Mouse (Mus musculus): ENCODE data around the gene Atp2c2.

Atp2c2 gene

DNA sequence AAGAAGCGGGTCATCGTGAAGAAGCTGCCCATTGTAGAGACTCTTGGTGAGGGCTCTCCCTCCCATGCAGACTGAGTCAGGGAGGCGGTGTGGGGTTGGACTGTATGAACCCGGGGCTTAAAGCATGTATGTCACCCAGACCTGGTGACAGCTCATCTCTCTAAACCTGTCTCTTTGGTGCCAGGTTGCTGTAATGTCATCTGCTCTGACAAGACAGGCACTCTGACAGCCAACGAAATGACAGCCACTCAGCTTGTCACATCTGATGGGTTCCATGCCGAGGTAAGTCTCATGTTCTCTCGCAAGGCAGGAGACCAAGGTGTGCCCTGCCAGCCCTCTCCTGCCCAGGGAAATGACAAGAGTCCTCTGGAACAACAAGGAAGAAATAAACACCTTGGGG, 42.6 kb downstream of the Atp2c2 start:
- no peak for DNase-seq (ENCODE audit: low read depth)

DNA sequence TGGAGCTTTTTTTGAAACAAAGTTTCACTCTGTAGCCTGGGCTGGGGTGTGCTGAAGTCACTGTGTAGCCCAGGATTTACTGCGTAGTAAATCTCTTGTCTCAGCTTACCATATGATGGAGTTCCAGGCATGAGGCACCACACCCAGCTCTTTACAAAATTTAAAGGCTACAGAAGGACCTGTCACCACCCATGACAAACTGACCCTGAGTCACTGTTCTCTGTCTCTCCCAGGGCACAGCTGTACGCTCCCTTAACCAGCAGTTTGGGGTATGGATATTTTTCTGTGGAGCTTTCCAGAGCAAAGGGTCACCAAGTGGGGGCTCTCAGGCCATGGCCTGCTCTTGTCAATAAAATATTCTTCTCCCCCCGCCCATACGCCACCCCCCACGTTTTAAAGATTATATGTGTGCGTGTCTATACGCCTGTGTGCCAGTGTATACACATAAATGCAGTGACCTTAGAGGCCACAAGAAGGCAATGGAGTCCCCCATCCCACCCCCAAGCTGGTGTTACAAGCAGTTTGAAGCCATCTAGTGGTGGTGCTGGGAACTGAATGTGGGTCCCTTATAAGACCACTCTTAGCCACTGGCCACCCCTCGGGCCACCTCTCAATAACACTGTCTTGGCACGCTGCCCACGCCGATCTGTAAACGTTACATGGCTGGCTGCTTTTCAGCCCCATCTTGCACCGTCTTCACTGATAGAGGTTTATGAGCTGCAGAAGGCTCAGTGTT, 43.6 kb downstream of the Atp2c2 start:
- DNase-seq (ENCODE audit: low read depth) = peak; percentile 63

DNA sequence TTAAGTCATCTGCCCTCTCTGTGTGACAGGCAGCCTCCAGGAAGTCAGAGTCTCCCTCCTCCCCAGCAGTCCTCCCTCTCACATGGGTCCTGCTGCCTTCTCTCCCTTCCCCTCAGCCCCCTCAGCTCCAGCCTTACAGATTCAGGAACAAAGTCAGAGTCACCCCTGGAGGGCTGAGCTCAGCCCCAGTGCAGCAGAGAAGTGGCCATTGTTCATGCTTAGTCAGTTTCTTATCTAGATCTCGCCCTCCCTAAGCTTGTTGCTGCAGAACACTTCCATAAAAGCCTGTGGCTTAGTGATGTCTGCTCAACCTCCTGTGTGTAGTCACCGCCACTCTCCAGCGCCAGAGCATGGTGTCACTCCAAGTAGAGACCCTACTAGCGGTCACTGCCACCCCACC, 44.8 kb downstream of the Atp2c2 start:
- DNase-seq (ENCODE audit: low read depth) = no peak

DNA sequence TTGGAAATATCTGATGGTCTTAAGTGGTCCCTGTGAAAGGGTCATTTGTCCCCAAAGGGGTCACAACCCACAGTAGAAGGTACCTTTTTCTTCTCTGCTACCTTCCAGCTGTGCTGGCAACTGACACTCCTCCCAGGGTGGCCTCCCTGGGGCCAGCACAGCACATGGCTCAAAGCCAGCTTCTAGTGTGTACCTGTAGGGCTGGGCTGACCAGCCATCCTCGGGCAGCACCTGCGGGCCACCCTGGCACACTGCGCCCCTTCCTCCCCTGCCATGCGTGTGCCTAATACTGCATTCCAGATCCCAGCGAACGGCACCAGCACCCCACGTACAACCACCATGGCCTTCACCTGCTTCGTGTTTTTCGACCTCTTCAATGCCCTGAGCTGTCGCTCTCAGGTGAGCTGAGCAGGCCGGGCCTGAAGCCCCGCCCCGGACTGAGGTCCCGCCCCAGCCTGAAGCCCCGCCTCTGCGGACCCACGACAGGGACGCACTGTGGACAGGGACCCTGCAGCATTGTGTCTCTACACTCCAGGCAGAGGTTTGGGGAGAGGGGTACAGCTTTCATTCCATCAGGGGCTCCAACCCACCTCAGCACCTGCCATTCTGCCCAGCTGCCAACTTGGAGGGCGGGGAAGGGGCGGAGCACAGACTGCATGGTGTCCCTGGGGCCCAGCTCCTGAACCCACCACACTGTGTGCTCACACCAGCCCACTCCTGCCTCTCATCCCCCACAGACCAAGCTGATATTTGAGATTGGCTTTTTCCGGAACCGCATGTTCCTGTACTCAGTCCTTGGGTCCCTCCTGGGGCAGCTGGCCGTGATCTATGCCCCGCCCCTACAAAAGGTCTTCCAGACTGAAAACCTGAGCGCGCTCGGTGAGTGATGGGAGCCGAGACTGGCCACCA, 55.7 kb downstream of the Atp2c2 start:
- DNase-seq (ENCODE audit: low read depth) = no peak

DNA sequence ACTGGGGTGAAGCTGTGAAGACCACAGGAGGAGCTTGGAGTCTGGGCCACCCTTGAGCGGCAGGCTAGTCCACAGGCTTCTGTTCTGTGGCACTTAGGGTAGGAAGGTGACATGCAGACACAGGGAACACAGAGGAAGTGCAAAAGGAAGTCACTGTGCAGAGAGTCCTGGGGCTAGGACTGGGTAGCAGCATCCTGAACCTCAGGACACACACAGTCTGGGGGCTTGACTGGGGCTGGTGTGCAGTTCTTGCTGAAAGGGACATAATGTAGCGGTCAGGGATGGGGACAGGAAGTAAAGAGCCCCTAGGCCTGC, 56.3 kb downstream of the Atp2c2 start:
- no peak for DNase-seq (ENCODE audit: low read depth)

DNA sequence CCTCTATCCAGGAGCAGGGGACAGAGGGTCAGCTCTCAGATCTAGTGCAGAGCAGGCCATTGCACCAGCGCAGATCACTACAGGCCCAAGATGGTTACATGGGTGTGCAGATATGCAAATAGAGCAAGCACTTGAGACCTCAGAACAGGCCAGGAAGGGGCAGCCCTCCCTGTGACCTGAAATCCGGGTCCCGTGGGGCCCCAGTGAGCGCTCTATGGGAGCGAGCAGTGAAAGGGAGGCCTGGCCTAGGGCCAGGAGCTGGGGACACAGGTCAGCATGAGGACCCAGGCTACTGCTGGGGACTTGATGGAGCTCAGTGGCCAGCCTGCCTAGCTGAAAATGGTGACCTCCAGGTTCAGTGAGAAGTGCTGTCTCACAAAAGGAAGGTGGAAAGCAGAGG, 56.7 kb downstream of the Atp2c2 start:
- DNase-seq (ENCODE audit: low read depth) = no peak

DNA sequence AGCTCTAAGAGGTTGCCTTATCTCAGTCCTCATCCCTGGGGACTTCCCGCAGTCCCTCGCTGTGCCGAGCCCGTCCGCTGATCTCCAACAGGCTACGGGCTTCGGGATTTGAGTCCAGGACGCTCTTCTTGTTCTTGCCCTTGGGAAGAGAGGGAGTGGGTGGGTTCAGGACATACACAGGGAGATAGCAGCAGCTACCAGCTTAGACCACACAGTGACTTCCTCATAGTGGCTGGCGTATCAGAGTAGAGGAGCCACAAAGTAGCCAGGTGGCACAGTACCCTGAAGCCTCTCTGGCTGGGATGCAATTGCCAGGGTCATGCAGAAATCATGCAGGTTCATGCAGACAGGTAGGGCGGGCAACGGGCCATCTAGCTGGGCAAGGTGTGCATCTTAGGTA, 61.9 kb downstream of the Atp2c2 start:
- no peak for DNase-seq (ENCODE audit: low read depth)

DNA sequence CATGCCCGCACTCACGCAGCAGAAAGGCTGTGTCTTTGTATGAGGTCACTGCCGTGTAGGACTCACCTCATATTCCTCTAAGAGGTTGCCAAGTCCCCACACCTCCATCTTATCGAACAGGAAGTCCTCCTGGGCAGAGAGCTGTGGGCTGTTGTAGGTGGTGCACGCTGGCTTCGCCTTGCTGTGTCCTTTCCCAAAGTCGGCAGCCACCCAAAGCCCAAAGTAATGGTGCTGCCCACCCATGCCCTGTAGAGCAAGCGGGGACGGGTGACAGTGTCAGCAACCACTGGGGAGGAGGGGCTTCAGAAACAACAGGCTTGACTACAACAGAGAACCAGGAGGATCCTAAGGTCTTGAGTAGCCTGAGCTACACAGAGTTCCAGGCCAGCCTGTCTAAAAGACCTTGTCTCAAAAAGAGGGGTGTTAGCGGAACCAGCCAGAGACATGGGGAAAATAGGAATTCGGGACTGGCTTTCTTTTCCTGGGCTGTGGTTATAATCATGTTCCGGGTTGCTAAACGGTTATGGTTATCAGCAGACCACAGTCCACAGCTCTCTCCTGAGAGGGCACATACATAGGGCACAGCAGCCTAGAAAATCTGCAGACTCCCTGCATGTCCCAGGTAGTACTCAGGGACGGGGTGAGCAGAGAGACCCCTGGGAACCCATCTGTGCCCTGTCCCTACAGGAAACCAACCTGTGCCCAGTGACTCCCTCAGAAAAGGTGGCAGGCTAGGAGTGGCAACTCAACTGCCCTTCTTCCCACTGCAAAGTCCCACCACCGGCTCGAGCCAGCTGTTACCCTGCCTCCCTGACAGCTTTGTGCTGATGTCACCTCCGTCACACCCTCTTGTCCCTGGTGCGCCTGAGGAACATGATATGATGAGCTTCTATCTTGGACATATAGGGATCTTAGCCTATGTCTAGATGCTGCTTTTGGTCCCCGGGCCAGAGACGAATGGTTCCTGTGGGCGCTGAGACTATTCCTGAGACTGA, 62.7 kb downstream of the Atp2c2 start:
- DNase-seq (ENCODE audit: low read depth) = no peak

DNA sequence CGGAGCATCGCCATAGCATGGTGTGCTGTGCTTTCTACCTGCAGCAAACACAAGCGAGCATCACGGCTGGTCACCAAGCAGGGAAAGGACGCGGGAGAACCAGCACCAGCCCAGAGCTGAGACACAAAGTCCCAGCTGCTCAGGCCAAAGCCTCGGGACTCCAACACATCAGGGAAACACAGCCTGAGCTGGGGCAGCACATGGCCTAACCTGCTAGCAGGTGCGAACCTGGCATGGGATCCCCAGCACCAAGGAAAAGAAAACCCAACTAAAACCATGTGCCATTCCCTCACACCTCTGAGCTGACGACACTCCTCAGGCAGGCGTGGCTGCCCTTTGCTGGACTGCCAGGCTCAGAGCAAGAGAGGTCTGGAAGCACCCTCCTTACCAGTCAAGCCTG, 65.5 kb downstream of the Atp2c2 start:
- DNase-seq (ENCODE audit: low read depth) = no peak

DNA sequence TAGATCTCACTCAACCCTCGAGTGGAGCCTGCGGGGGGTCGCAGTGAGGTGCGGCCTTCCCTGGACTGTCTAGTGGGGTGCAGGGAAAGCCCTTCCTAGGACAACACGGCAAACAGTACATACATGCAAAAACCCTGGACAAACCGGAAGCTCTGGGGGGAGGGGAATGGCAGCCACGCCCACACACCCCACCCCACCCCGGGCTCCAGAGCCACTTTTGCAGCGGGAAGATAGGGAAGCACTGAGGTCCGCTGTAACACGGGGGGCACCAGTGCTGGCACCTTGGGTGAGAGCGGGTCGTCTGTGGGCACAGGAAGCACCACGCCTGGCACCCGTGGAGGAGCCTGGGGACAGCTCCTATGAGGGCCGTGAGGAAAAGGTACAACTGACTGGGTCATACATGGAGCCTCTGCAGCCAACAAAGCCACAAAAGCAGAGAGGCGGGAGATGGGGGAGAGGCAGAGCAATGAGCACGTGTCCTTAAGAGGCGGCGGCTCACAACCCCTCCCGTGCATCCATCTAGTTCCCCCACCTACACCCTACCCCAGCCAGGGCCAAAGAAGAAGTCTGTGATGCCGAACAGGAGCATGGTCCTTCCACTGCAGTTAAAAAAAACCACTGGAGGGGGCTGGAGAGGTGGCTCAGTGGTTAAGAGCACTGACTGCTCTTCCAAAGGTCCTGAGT, 66.1 kb downstream of the Atp2c2 start:
- no peak for DNase-seq (ENCODE audit: low read depth)

DNA sequence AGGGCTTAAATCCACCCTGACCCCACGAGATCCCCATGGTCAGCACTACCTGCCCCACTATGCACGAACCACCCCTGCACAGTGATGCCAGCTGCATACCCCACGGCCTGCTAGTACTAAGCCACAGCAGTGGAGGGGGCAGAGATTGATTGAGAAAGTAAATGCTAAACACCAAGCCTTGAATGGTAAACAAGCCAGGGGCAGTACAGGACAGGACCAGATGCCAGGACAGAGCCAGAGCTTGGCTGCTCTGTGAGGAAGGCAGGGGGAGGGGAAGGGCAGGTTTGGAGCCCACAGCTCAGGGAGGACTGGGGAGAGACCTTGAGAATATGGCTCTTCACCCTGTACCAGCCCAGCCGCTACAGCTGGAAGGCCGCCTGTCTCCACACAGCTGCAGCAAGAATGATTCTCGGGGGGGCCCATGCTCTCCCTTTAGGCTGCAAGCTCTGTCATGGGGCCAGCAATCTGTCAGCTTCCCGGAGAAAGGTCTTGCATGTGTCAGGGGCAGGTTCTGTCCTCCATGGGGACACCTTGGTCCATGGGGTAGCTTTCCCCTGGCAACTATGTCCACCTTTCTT, 76.9 kb downstream of the Atp2c2 start:
- no peak for DNase-seq (ENCODE audit: low read depth)

DNA sequence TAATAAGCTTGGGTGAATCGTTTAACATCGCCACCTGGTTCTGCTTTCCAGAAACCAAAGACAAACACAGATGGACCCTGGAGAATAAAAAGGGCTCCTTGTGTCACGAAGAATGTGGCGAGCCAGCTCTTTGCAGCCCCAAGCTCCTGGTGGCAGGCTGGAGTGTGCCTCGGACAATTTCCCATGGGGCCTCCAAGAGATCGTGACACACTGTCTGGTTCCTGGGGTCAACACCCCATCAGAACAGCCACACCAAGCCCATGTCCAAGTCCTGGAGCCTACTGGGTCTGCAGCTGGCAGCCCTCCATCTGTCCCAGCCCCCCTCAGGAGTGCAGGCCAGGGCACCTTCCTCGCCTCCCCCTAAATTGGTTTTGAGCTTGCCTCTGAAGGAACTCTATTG, 78.0 kb downstream of the Atp2c2 start:
- no peak for DNase-seq (ENCODE audit: low read depth)

DNA sequence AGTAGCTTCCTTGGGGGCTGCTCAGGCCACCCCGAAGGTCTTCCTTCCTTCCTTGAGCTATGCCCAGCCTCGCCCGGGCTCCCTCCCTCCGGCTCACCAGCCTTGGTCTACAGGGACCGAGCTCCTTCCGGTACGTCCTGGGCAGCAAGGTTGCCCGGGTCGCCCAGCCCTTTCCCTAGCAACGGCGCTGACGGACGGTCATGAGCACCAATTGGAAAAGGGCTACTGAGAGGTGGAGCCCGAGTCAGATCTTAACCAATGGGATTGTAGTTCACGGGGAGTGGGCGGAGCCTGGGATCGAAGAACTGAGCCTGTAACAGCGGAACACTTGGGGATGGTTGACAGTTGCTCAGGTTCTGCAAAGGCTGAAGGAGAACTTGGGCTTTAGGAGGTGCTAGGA, 78.5 kb downstream of the Atp2c2 start, which contains the start of gene Tldc1:
TSS of gene Tldc1 (minus strand) at position 154 of the 400 bp plus-strand sequence.
- peak; percentile 99 for DNase-seq (ENCODE audit: low read depth)

DNA sequence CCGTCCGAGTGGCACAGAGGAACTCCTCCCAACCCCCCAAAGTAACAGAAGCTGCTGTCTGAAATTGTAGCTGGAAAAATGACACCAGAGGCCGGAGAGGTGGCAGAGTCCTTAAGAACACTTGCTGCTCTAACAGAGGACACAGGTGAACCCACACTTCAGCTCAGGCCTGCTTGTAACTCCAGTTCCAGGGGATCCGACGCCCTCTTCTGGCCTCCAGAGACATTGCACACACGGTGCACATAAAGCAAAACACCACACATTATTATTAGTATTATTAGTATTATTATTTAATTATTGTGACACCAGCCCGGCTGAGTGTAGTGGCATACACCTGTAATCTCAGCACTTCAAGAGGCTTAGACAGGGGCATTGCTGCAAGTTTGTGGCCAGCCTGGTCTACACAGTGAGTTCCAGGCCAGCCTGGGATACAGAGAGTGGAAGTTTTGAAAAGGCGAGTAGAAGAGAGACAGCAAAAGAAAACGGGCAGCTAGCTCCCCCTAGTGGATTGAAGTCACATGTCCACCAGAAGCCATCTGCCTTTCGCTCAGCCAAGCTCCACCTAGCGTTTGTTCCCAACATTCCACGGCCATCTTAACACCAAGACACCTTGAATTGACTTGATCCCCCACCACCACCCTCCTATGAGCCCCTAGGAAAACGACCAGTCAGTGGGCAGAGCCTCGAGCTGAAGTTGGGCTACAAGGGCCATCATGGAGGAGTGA, 79.4 kb downstream of the Atp2c2 start:
- DNase-seq (ENCODE audit: low read depth) = peak; percentile 78

DNA sequence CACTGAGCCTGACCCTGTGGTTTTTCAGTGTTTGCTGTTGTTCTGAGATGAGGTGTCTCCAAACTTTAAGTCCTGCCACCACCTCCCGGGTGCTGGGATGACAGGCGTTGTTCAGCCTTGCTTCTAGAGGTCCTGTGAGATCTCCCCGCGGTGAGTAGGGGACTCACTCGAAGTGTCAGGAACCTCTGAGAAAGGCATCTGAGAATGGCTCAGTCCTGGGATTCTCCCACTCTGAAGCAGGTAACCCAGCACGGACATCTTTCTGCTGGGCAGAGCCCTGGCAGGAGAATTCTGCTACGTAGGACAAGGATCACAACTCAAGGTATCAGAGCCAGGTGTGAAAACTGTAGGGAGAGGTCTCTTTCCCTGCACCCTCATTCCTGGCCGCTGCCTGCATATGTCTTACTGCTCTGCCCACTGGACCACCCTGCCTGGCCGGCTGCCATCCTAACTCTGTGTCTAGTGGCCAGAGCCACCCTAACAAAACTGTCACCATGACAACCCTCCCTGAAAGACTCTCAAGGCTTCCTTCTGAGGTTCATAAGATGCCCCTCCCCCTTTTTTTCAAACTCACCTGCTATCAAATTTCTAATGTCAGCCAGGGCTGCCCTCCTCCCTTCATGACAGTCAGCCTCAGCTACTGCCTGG, 80.7 kb downstream of the Atp2c2 start:
- no peak for DNase-seq (ENCODE audit: low read depth)

DNA sequence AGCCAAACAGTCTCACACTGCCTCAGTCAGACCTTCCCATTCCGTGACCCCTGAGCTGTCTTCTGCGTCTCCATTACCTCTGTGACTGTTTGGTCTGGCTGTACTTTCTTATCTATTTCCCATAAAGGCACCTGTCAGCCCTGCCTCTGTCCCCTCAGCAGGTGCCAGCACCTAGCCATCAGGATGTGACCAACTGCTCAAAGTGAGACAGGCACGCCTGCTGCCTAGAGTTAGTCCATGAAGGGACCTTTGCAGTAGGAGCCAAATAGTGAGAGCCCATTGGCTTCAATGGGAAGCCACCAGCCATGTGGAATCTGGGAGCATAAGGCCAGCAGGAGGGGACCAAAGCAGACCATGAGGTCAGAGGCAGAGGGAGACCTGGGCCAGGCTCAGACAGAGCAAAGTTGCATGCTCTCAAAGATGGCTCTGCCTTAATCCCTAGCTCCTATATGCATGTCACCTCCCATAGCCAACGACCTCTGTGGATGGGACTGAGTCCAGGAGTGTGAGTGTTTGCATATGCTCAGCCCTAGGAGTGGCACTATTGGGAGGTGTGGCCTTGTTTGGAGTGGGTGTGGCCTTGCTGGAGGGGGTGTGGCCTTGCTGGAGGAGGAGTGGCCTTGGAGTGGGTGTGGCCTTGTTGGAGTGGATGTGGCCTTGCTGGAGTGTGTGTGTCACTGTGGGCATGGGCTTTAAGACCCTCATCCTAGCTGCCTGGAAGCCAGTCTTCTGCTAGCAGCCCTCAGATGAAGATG, 81.5 kb downstream of the Atp2c2 start:
- DNase-seq (ENCODE audit: low read depth) = no peak

DNA sequence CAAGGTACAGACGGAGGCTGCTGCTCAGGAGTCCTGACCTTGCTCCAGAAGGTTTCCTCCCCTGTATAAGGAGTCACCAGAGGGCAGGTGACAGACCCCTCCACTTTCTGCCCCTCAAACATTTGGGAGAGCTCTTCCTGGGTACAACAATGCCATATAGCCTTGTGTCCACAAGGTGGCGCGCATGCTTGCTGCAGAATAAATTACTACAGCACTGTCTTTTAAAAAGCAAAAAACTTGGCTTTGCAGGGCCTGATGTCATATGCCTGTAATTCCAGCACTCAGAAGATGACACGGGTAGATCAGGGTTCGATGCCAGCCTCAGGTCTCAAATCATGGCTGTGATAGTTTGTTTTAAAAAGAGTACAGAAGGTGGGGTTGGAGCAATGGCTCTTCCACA, 82.9 kb downstream of the Atp2c2 start:
- DNase-seq (ENCODE audit: low read depth) = peak; percentile 68

DNA sequence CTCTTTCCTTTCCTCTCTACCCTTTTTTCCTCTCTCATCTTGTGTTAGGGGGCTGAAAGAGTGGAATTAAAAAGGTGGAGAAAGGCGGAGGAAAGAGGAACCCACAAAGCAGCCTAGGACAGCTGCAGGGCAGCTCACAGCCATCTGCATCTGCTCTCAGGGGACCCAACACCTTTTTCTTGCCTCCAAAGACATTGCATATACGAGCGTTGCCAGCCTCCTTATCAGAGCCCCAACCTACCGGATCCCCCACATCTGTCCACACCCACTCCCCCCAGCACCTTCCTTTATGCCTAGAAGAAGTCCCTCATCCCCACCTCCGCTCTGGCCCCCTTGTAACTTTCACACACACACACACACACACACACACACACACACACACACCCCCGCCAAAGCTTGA, 83.8 kb downstream of the Atp2c2 start:
- no peak for DNase-seq (ENCODE audit: low read depth)

DNA sequence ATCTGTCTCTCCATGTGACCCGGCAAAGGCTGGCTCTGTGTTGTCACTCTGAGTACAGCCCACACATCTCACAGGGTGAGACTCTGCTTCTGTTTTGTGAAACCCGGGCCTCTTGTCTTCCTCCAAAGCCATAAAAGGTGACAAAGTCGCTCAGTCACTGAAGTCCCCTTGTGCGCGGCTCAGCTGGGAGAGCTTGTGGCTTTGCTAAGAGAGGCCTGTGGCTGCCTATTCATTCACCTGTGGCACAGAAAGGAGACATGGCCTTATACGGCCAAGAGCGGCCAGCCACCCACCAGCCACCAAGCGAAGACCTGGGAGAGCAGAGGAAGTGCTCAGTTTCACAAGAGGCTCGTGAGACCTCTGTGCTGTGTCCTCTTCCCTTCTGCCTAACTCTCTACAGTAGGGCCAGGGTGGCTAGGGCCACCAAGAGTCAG, 84.3 kb downstream of the Atp2c2 start:
- DNase-seq (ENCODE audit: low read depth) = no peak
